Mouse (Mus musculus) small intestine, adult 2 months (tissue): ENCODE data around the gene Frrs1. TPM values are rescaled to one million over a fixed set of nuclear protein-coding genes. Genes with fewer than 3 reads are reported as not detected.
A peak's percentile ranks its signal among the peaks of the same experiment; 100 is the strongest.
"Not testable (repeated sequence)": the region's sequence is repeated elsewhere in the genome, so short reads cannot be mapped to it uniquely, and the experiment has no call there.

Experiments used
- H3K27ac ChIP-seq: fragments of 200-500 bp; 2 replicates; pipeline ENCODE4 v1.5.1; 2012; ENCODE audit warnings: low read depth, low read length, control low read depth, inconsistent platforms; ENCODE audit not compliant: insufficient read depth
- H3K27me3 ChIP-seq: fragments of 200-500 bp; 2 replicates; pipeline ENCODE4 v1.6.1; 2012; ENCODE audit warnings: mild to moderate bottlenecking, moderate library complexity, low read length, inconsistent platforms; ENCODE audit not compliant: control insufficient read depth, insufficient read depth
- H3K36me3 ChIP-seq: fragments of 200-500 bp; 2 replicates; pipeline ENCODE4 v1.6.1; 2012; ENCODE audit warnings: mild to moderate bottlenecking, low read length, control low read depth, inconsistent platforms; ENCODE audit not compliant: control insufficient read depth, insufficient read depth
- H3K4me1 ChIP-seq: fragments of 200-500 bp; 2 replicates; pipeline ENCODE4 v1.6.1; 2012; ENCODE audit warnings: low read length, inconsistent platforms, mixed read lengths; ENCODE audit not compliant: control insufficient read depth, insufficient read depth, insufficient read length
- H3K4me3 ChIP-seq: fragments of 200-500 bp; 2 replicates; pipeline ENCODE4 v1.5.1; 2012; ENCODE audit warnings: low read depth, mild to moderate bottlenecking, control low read depth, inconsistent platforms, low read length, moderate library complexity
- CTCF ChIP-seq: fragments of 200-500 bp; IDR thresholded peaks from 2 replicates; pipeline ENCODE4 v1.5.1; 2012; ENCODE audit warnings: low read depth, mild to moderate bottlenecking, control low read depth, inconsistent platforms, low read length, moderate library complexity, mixed read lengths; ENCODE audit not compliant: insufficient replicate concordance, insufficient read length; ENCODE audit errors: extremely low read depth
- POLR2A ChIP-seq: fragments of 200-500 bp; IDR thresholded peaks from 2 replicates; pipeline ENCODE4 v1.6.1; 2012; ENCODE audit warnings: low read depth, mild to moderate bottlenecking, control low read depth, inconsistent platforms, low read length, moderate library complexity
- WGBS: fragments of 180-500 bp; shearing (Covaris S2); methylation state at CpG from one replicate; pipeline ENCODE4 v1.1.7; 2018; 5-methylcytosine and 5-hydroxymethylcytosine counted together
- polyA plus RNA-seq: library from polyadenylated mRNA; depleted of rRNA; stranded (reverse); fragments of >200 nt; gene quantifications from 2 replicates; pipeline ENCODE4 v1.2.3, GENCODE M21; 2012; rRNA removed

Gene Frrs1
- 19.5 and 23.1 TPM in 2 replicates for polyA plus RNA-seq

DNA sequence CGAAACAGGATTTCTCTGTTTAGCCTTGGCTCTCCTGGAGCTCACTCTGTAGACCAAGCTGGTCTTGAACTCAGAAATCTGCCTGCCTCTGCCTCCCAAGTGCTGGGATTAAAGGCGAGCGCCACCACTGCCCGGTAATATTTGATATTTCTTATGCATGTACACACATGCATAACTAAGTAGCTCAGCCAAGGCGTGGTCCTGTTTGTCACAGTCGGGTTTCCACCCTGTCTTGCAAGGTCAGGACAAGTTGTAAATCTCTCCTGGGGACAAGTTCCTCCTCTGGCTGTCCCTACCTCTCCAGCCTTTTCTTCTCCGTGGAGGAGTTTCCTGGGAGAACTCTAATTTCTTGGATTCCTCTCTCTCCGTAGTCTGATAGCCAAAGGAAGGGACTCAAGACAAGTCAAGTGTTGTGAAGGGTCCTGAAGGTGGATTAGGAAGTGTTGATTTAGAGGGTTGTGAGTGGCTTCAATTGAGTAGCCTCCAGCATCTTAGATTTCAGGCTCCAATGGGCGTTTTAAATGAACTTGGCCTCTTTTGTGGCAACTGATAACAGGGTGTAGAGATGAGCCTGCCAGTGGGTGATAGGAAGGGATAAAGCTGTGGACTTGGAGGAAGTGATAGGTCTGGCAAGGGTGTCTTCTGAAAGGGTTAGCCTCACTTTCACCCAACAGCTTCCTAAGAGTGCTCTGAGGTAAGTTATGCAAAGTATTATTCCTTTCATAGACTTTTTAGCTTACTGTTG, at the start of gene Frrs1:
Gene Frrs1 (plus strand): TSS at position 524 of the 745 bp plus-strand sequence.
- 59% methylated on average over 9 of the region's 9 CpGs for WGBS
- peak within 1 kb of the TSS; percentile 69; the same call in 1 of the 2 replicates for H3K27ac ChIP-seq
- H3K4me3 ChIP-seq = no peak within 1 kb of the TSS
- H3K4me1 ChIP-seq = peaks cover 3% of the 10 kb centered on the region; the same call in 1 of the 2 replicates
- H3K36me3 ChIP-seq = no peaks in the 10 kb centered on the region
- no peak for TF ChIP-seq POLR2A
- TF ChIP-seq CTCF = no peak
- no peaks in the 10 kb centered on the region for H3K27me3 ChIP-seq

DNA sequence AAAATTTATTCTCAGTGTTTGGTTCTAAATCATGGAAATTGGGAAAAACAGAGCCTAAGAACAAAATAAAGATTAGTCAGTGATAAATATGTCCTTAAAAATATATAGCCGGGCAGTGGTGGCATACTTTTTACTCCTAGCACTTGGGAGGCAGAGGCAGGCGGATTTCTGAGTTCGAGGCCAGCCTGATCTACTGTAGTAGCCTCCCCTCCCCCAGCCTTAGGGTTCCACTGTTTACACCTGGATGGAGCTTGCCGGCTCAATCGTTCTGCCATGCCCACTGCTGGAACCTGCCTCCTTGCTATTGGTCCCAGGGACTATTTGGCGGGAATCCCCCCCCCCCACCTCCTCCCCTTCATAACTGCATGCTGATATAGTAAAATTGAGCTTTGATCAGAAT, 48.9 kb upstream of the Frrs1 start:
- H3K27me3 ChIP-seq, H3K4me3 ChIP-seq, H3K27ac ChIP-seq, H3K4me1 ChIP-seq, H3K36me3 ChIP-seq: not testable (repeated sequence)
- WGBS = 83% methylated on average over 6 of the region's 6 CpGs

DNA sequence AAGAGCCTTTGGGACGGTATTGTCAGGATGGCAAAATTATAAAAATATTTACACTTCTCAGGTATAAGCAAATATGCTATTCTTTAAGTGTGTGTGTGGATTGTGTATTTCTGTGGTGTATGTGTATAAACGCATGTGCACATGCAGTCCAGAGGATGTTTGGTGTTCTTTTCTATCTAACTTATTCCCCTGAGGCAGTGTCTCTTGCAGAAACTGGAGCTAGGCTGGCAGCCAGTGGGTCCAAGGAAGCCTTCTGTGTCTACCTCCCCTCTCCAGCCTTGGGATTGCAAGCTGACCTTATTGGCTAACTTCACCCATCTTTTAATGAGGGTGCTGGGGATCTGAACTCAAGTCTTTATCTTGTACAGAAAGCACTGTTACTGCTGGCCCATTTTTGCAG, 46.3 kb upstream of the Frrs1 start:
- H3K36me3 ChIP-seq = no peaks in the 10 kb centered on the region
- H3K27ac ChIP-seq = no peak overlapping the region
- H3K27me3 ChIP-seq = no peaks in the 10 kb centered on the region
- peaks cover 3% of the 10 kb centered on the region; the same call in 1 of the 2 replicates for H3K4me1 ChIP-seq
- no peak overlapping the region for H3K4me3 ChIP-seq
- TF ChIP-seq CTCF (no peak), POLR2A (no peak)
- 71% methylated on average over 2 of the region's 2 CpGs for WGBS

DNA sequence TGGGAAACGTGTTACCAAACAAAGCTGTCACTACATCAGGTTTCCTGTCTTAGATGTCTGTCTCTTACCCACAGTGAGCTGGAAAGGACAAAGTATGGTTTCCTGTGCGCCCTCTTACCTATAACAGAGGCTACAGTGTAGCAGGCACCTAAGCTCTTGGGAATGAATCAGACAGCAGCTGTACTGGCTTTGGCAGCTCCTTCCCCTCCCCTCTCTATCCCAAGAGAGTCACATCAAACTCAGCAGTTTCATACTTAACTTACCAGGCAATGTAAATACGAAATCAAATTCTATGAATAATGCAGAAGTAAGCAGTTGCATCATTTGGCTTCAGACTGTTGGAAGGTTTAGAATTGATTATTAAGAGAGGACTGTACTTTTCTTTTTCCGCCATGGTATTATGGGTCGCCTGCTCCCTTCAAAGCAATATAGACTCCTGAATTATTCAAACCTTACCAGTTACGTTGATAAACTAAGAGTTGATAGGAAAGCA, 43.9 kb upstream of the Frrs1 start:
- Histone ChIP-seq H3K4me1 (no peaks in the 10 kb centered on the region), H3K27me3 (no peaks in the 10 kb centered on the region), H3K27ac (no peak overlapping the region), H3K4me3 (no peak overlapping the region), H3K36me3 (no peaks in the 10 kb centered on the region)
- TF ChIP-seq CTCF (no peak), POLR2A (no peak)
- WGBS = 80% methylated on average over 6 of the region's 6 CpGs

DNA sequence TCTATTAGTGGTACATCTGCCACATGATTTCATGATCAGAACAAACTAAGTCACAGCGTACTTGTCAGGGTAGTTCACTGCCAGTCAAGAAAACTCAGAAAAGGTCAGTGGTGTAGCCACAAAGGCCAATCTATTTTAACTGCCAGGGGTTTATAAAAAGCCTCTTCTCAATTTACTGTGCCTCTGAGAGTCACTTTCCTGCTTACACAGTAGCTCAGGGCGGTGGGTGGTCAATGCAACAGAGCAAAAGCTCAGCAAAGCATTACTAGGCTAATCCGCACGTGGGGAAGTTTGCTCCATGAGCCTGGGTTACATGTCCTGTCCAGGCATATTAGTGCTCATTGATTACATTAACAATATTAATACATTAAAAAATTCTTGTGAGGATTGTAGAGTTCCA, 43.3 kb upstream of the Frrs1 start:
- 86% methylated on average over 4 of the region's 4 CpGs for WGBS
- TF ChIP-seq POLR2A (no peak), CTCF (no peak)
- no peak overlapping the region for H3K4me3 ChIP-seq
- no peak overlapping the region for H3K27ac ChIP-seq
- H3K27me3 ChIP-seq = no peaks in the 10 kb centered on the region
- no peaks in the 10 kb centered on the region for H3K36me3 ChIP-seq
- H3K4me1 ChIP-seq = no peaks in the 10 kb centered on the region

DNA sequence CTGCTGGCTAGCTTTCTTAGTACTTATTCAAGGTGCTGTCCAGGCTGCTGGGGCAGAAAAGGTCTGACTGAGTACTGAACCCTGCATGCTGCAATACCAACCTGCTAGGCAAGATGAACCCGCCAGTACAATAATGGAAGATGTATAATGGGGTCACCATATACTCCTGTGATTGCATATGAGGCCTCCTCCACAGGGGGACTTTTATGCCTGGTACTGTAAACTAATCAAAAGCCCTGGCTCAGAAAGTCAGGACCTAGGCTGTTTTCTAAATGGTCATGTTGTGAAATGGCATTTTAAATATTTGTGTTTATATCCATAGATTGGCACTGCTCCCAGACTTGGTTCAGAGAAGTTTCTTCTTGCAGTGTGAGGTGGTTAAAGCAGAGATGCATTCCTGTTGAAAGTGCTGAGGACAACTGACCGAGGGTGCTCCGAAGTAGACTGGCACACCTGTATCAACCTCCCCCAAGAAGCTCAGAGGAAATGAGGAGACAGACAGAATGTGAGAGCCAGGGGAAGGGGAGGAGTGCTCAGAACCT, 42.5 kb upstream of the Frrs1 start:
- H3K27ac ChIP-seq = no peak overlapping the region
- no peaks in the 10 kb centered on the region for H3K4me1 ChIP-seq
- no peaks in the 10 kb centered on the region for H3K36me3 ChIP-seq
- no peaks in the 10 kb centered on the region for H3K27me3 ChIP-seq
- no peak overlapping the region for H3K4me3 ChIP-seq
- 79% methylated on average over 3 of the region's 3 CpGs for WGBS
- TF ChIP-seq POLR2A (no peak), CTCF (no peak)

DNA sequence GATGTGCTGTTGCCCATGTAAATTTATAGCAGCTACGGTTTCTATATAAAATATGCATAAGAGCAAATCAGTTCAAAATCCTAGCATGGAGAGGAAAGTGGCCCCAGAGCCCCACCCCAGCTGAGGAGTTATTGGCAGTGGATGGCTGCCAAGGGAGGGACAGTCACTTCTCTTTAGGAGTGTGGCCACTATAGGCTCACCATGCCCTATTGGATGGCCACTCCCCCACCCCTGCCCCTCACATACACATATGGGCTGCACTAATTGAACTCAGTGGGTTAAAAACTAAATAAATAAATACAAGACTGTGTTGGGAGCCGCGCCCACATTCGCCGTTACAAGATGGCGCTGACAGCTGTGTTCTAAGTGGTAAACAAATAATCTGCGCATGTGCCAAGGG, 42.0 kb upstream of the Frrs1 start:
- no peak overlapping the region for H3K4me3 ChIP-seq
- H3K27ac ChIP-seq = no peak overlapping the region
- no peaks in the 10 kb centered on the region for H3K4me1 ChIP-seq
- H3K36me3 ChIP-seq = no peaks in the 10 kb centered on the region
- 75% methylated on average over 7 of the region's 7 CpGs for WGBS
- no peaks in the 10 kb centered on the region for H3K27me3 ChIP-seq
- TF ChIP-seq CTCF = no peak
- no peak for TF ChIP-seq POLR2A
